17 mouse cellular contexts compared by ENCODE assay signal in genomic region chr6:105066146-105066545, GRCm38 (mm10).
"Had no signal": no experiment of that assay in that cellular context is flagged by ENCODE, and none has a peak within 500 bp of the region (broad histone marks: within the 10 kb centered on the region; RNA-seq: fewer than 3 reads in every experiment).

No protein-coding gene starts in this region.

- H3K4me1 ChIP-seq: kidney, embryonic 15.5 days; liver, embryonic 13.5 days; midbrain, embryonic 15.5 days had no signal

- H3K9me3 ChIP-seq: kidney, embryonic 15.5 days; midbrain, embryonic 15.5 days had no signal

- DNase-seq: kidney, adult 8-10 months; kidney, postnatal 10 days; kidney, postnatal 36 days; layer of hippocampus, postnatal 36 days; liver, embryonic 13.5 days; lung, adult 2 months; lung, postnatal 14 days; lung, postnatal 4 days; thymus, adult 2 months; thymus, postnatal 14 days; thymus, postnatal 4 days had no signal

- H3K4me3 ChIP-seq: kidney, embryonic 15.5 days; left cerebral cortex, adult 2 months; liver, embryonic 13.5 days; midbrain, embryonic 15.5 days; myocyte had no signal

- ATAC-seq: midbrain, embryonic 15.5 days had no signal

- H3K4me2 ChIP-seq: kidney, embryonic 15.5 days; liver, embryonic 13.5 days; midbrain, embryonic 11.5 days; midbrain, embryonic 15.5 days had no signal

- H3K27ac ChIP-seq: kidney, embryonic 15.5 days; left cerebral cortex, adult 2 months; liver, embryonic 13.5 days; midbrain, embryonic 15.5 days; stomach, postnatal 0 days had no signal

- H3K9ac ChIP-seq: kidney, embryonic 15.5 days; liver, embryonic 13.5 days; midbrain, embryonic 15.5 days had no signal

- H3K36me3 ChIP-seq: kidney, embryonic 15.5 days; liver, embryonic 13.5 days; midbrain, embryonic 15.5 days had no signal

- H3K27me3 ChIP-seq: kidney, embryonic 15.5 days; liver, embryonic 13.5 days; midbrain, embryonic 15.5 days had no signal
